Mouse (Mus musculus): ENCODE measurements around the gene Asap2. TPM values are rescaled to one million over a fixed set of nuclear protein-coding genes. Genes with fewer than 3 reads are reported as not detected.

Gene Asap2
- polyA plus RNA-seq, 1 experiment from 2014 or later = 3.1 TPM

GRCm38 (mm10) chr12:21306721-21307120 is 316.5 kb downstream of the Asap2 start:
- WGBS (ENCODE audit: insufficient replicate concordance) = 85% methylated on average over 4 of the region's 4 CpGs
- Histone ChIP-seq H3K27me3 (replicated peaks) (no peaks in the 10 kb centered on the region), H3K4me2 (no peak overlapping the region), H3K4me1 (peaks cover 9% of the 10 kb centered on the region), H3K4me3 (no peak overlapping the region), H3K9me3 (replicated peaks) (no peaks in the 10 kb centered on the region), H3K27ac (no peak overlapping the region), H3K9ac (no peak overlapping the region), H3K36me3 (peaks cover 95% of the 10 kb centered on the region)
- no peak for ATAC-seq

- no peak for ATAC-seq
- Histone ChIP-seq H3K4me1 (peaks cover 14% of the 10 kb centered on the region), H3K9ac (no peak overlapping the region), H3K27me3 (replicated peaks) (no peaks in the 10 kb centered on the region), H3K27ac (no peak overlapping the region), H3K9me3 (replicated peaks) (no peaks in the 10 kb centered on the region), H3K36me3 (peaks cover 84% of the 10 kb centered on the region), H3K4me2 (no peak overlapping the region), H3K4me3 (no peak overlapping the region)
- 92% methylated on average over 5 of the region's 5 CpGs for WGBS (ENCODE audit: insufficient replicate concordance)
Observed at GRCm38 (mm10) chr12:21312201-21312600, 321.9 kb downstream of the Asap2 start.

GRCm38 (mm10) chr12:21315923-21316868 is 325.9 kb downstream of the Asap2 start, which contains the start of gene Iah1:
Gene Iah1 (plus strand): TSS chr12:21316389.
- peak within 1 kb of the TSS; percentile 81 for H3K4me3 ChIP-seq
- peaks cover 23% of the 10 kb centered on the region for H3K4me1 ChIP-seq
- no peaks in the 10 kb centered on the region for H3K27me3 ChIP-seq (replicated peaks)
- H3K36me3 ChIP-seq = peaks cover 70% of the 10 kb centered on the region
- WGBS (ENCODE audit: insufficient replicate concordance) = 2% methylated on average over 59 of the region's 59 CpGs
- peak within 1 kb of the TSS; percentile 82 for H3K9ac ChIP-seq
- ATAC-seq = peak; percentile 96
- H3K27ac ChIP-seq = peak within 1 kb of the TSS; percentile 79
- H3K4me2 ChIP-seq = peak within 1 kb of the TSS; percentile 81
- no peaks in the 10 kb centered on the region for H3K9me3 ChIP-seq (replicated peaks)

DNA sequence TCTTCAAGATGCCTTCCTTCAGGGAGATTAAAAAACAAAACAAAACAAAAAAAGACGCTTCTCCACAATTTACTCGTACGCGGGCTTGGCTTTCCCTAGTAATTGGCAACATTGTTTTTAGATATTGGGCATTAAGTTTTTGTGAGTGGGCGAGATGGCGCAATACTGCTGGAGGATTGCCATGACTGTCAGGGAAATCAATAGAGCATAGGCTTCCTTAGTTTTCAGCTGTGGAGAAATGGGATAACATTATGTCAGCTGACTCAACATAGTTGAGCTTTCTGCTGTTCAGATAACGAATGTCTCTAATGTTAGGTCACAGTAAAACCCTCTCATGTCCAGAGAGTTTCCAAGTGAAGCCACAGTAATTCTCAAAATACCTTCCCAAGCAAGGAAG is 326.6 kb downstream of the Asap2 start:
- H3K27me3 ChIP-seq (replicated peaks) = no peaks in the 10 kb centered on the region
- no peak overlapping the region for H3K27ac ChIP-seq
- H3K4me2 ChIP-seq = peak overlapping the region; percentile 81
- H3K9me3 ChIP-seq (replicated peaks) = no peaks in the 10 kb centered on the region
- no peak for ATAC-seq
- 29% methylated on average over 7 of the region's 7 CpGs for WGBS (ENCODE audit: insufficient replicate concordance)
- H3K9ac ChIP-seq = peak overlapping the region; percentile 82
- peaks cover 23% of the 10 kb centered on the region for H3K4me1 ChIP-seq
- H3K36me3 ChIP-seq = peaks cover 68% of the 10 kb centered on the region
- H3K4me3 ChIP-seq = peak overlapping the region; percentile 81

DNA sequence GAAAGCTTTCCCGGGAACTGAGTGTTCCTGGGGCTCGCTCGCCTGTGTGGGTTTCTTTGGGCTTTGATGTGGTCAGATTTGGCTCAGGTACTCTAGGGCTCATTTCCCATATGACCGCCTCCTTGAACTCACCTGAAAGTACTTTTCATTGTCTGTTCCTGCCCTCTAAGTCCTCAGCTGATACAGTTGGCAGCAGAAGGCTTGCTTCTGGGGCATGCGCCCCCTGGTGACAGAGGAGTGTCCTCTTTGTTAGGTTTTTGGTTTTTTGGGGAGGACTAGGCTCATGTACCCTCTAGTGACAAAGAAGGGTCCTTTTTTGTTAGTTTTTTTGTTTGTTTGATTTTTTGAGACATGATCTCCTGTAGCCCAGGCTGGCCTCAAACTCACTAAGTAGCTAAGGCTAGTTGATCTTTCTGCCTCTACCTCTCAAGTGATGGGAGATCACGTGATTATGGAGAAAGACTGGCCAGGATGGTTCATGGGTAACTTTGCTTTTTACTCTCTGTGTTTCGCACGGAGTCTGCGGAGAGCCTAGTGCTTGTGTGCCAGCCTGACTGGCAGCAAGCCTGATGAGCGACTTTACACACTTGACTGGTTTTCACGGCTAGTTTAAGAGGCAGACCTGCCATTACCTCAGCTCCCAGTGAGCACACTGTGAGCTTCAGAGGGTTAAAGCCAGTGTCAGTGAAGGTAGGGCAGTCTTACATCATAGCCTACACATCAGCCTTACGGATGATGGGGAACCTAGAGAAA is 328.1 kb downstream of the Asap2 start:
- H3K9ac ChIP-seq = no peak overlapping the region
- no peak overlapping the region for H3K27ac ChIP-seq
- WGBS (ENCODE audit: insufficient replicate concordance) = 74% methylated on average over 12 of the region's 12 CpGs
- H3K9me3 ChIP-seq (replicated peaks) = no peaks in the 10 kb centered on the region
- no peaks in the 10 kb centered on the region for H3K27me3 ChIP-seq (replicated peaks)
- peaks cover 70% of the 10 kb centered on the region for H3K36me3 ChIP-seq
- no peak overlapping the region for H3K4me3 ChIP-seq
- H3K4me2 ChIP-seq = no peak overlapping the region
- ATAC-seq = no peak
- H3K4me1 ChIP-seq = peaks cover 23% of the 10 kb centered on the region
